Mouse (Mus musculus): Measurements from ENCODE around the gene Ak1.

- no peak for TF ChIP-seq CTCF (IDR thresholded peaks at IDR 0.05; ENCODE audit: control insufficient read depth, insufficient read depth, low read length)
- TF ChIP-seq POLR2A (IDR thresholded peaks at IDR 0.05; ENCODE audit: borderline replicate concordance, control insufficient read depth, low read depth, low read length): no peak
Observed at GRCm38 (mm10) chr2:32673176-32673917, 51.8 kb downstream of the Ak1 start.
